ENCODE assay signal across 23 mouse cellular contexts in the genomic region with DNA sequence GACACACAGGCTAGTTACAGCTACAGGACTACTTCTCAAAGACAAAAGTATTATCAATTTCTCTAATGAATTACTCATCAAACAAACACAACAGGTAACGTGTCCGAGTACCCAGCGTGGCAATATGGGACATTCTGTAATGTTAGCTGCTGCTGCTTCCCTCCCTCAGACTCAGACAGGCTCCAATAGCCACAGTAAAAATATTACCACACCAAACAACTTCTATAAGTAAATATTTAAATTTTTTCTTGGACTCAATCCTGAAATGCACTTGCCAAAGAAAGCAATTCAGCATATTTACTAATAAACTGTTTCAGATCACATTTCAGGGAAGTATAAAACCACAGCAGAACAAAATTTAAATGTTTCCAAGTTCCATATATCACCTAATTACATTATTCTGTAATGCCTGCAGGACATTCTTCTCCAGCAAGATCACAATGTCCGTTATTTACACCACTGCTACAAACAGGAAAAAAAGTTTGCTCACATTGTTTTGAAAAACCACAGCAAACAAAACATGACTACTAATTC. TPM values are rescaled to one million over a fixed set of nuclear protein-coding genes. Genes with fewer than 3 reads are reported as not detected.
DNase-seq lines count a peak whose midpoint lies in the region; ATAC-seq lines count a peak whose summit lies in the region.
"Had no signal": no experiment of that assay in that cellular context is flagged by ENCODE, and none has a peak within 500 bp of the region (broad histone marks: within the 10 kb centered on the region; RNA-seq: fewer than 3 reads in every experiment).

No protein-coding gene starts in this region.

- 0 out of 2 replicates have a peak overlapping the region, but pooled peaks have one; percentile 11 for H3K27ac ChIP-seq in kidney, embryonic 15.5 days
- H3K27ac ChIP-seq in lung, embryonic 15.5 days: peak overlapping the region; percentile 49
- H3K27ac ChIP-seq in embryonic facial prominence, embryonic 14.5 days (replicated peaks; ENCODE audit: low read depth, low read length): no peak overlapping the region
- H3K27ac ChIP-seq: embryonic facial prominence, embryonic 12.5 days; forebrain, embryonic 10.5 days; gastrocnemius, adult 2 months; heart, embryonic 13.5 days; hindbrain, embryonic 12.5 days had no signal

- WGBS in kidney, embryonic 15.5 days: 48% methylated on average over 4 of the region's 4 CpGs
- 37% methylated on average over 4 of the region's 4 CpGs for WGBS in lung, embryonic 15.5 days
- WGBS in embryonic facial prominence, embryonic 14.5 days: 49% methylated on average over 4 of the region's 4 CpGs

- no peak for DNase-seq in kidney, adult 9 months
- DNase-seq in lung, postnatal 36 days: no peak
- DNase-seq in embryonic facial prominence, embryonic 14.5 days (ENCODE audit: low spot score): peak; percentile 46
- no peak for DNase-seq in c-Kit-positive CD71-positive TER-119-positive erythroid progenitor cells, embryonic 14.5 days (ENCODE audit: low spot score)
- DNase-seq: adrenal gland, adult 8-10 months; adrenal gland, postnatal 36 days; cerebellum, adult 11 months; cerebellum, adult 8-10 months; cerebellum, postnatal 14 days; embryo, embryonic 11 days; gastrocnemius, adult 2 months; gastrocnemius, postnatal 25 days; heart, postnatal 36 days had no signal

- no peak overlapping the region for H3K9ac ChIP-seq in kidney, embryonic 15.5 days
- H3K9ac ChIP-seq in lung, embryonic 15.5 days: no peak overlapping the region
- H3K9ac ChIP-seq in embryonic facial prominence, embryonic 14.5 days (ENCODE audit: low read depth, low read length): no peak overlapping the region
- H3K9ac ChIP-seq: embryonic facial prominence, embryonic 12.5 days; heart, embryonic 13.5 days; hindbrain, embryonic 12.5 days had no signal

- no peak overlapping the region for H3K4me3 ChIP-seq in kidney, embryonic 15.5 days (replicated peaks)
- no peak overlapping the region for H3K4me3 ChIP-seq in lung, embryonic 15.5 days
- H3K4me3 ChIP-seq in embryonic facial prominence, embryonic 14.5 days (ENCODE audit: low read depth, low read length): no peak overlapping the region
- H3K4me3 ChIP-seq: embryonic facial prominence, embryonic 12.5 days; erythroblast, embryonic 14.5 days; forebrain, embryonic 10.5 days; gastrocnemius, adult 2 months; heart, embryonic 13.5 days; hindbrain, embryonic 12.5 days had no signal

- no peaks in the 10 kb centered on the region for H3K36me3 ChIP-seq in kidney, embryonic 15.5 days
- H3K36me3 ChIP-seq in lung, embryonic 15.5 days: no peaks in the 10 kb centered on the region
- no peaks in the 10 kb centered on the region for H3K36me3 ChIP-seq in embryonic facial prominence, embryonic 14.5 days (ENCODE audit: control insufficient read depth, insufficient read depth, low read length)
- H3K36me3 ChIP-seq: embryonic facial prominence, embryonic 12.5 days; forebrain, embryonic 10.5 days; heart, embryonic 13.5 days; hindbrain, embryonic 12.5 days had no signal

- H3K4me2 ChIP-seq in kidney, embryonic 15.5 days: no peak overlapping the region
- no peak overlapping the region for H3K4me2 ChIP-seq in lung, embryonic 15.5 days
- no peak overlapping the region for H3K4me2 ChIP-seq in embryonic facial prominence, embryonic 14.5 days (ENCODE audit: low read depth, low read length)
- H3K4me2 ChIP-seq: embryonic facial prominence, embryonic 12.5 days; heart, embryonic 13.5 days; hindbrain, embryonic 12.5 days had no signal

- H3K9me3 ChIP-seq in kidney, embryonic 15.5 days (replicated peaks): no peaks in the 10 kb centered on the region
- no peaks in the 10 kb centered on the region for H3K9me3 ChIP-seq in lung, embryonic 15.5 days
- no peaks in the 10 kb centered on the region for H3K9me3 ChIP-seq in embryonic facial prominence, embryonic 14.5 days (ENCODE audit: control insufficient read depth, low read length)
- H3K9me3 ChIP-seq: embryonic facial prominence, embryonic 12.5 days; forebrain, embryonic 10.5 days; heart, embryonic 13.5 days; hindbrain, embryonic 12.5 days had no signal

- H3K4me1 ChIP-seq in kidney, embryonic 15.5 days: peaks cover 21% of the 10 kb centered on the region
- peaks cover 26% of the 10 kb centered on the region for H3K4me1 ChIP-seq in lung, embryonic 15.5 days
- peaks cover 18% of the 10 kb centered on the region for H3K4me1 ChIP-seq in embryonic facial prominence, embryonic 14.5 days (ENCODE audit: control insufficient read depth, insufficient read depth, low read length)
- H3K4me1 ChIP-seq: hindbrain, embryonic 12.5 days had no signal

- H3K27me3 ChIP-seq in kidney, embryonic 15.5 days: no peaks in the 10 kb centered on the region
- H3K27me3 ChIP-seq in lung, embryonic 15.5 days: no peaks in the 10 kb centered on the region
- H3K27me3 ChIP-seq in embryonic facial prominence, embryonic 14.5 days (replicated peaks; ENCODE audit: control insufficient read depth, insufficient read depth, low read length): no peaks in the 10 kb centered on the region
- H3K27me3 ChIP-seq: embryonic facial prominence, embryonic 12.5 days; heart, embryonic 13.5 days; hindbrain, embryonic 12.5 days had no signal

- no peak for ATAC-seq in kidney, embryonic 15.5 days (replicated peaks; ENCODE audit: low FRiP score)
- no peak for ATAC-seq in lung, embryonic 15.5 days (ENCODE audit: borderline replicate concordance, extremely low read depth, low FRiP score, low TSS enrichment)
- no peak for ATAC-seq in embryonic facial prominence, embryonic 14.5 days (ENCODE audit: low read depth)
- ATAC-seq: forebrain, embryonic 14.5 days; hindbrain, embryonic 16.5 days had no signal

RNA-seq across cellular contexts. Expression of a gene that starts 10.6 kb away (rescaled TPM):
- 522 and 595 TPM in 2 replicates for polyA plus RNA-seq in kidney, embryonic 15.5 days (2015; fragmentation: Nextera tagmentation; extraction: Ambion mirVana)
- polyA plus RNA-seq in lung, embryonic 15.5 days (2015; fragmentation: Nextera tagmentation; extraction: Ambion mirVana): 517 and 528 TPM in 2 replicates
- 468 and 555 TPM in 2 replicates for polyA plus RNA-seq in embryonic facial prominence, embryonic 14.5 days (2014; fragmentation: Nextera tagmentation; extraction: Ambion mirVana)

RNA-seq across cellular contexts. Expression of a gene that starts 27.6 kb away (rescaled TPM):
- polyA plus RNA-seq in kidney, embryonic 15.5 days (2015; fragmentation: Nextera tagmentation; extraction: Ambion mirVana): 28.4 and 35.7 TPM in 2 replicates
- 61.2 and 61.4 TPM in 2 replicates for polyA plus RNA-seq in lung, embryonic 15.5 days (2015; fragmentation: Nextera tagmentation; extraction: Ambion mirVana)
- polyA plus RNA-seq in embryonic facial prominence, embryonic 14.5 days (2014; fragmentation: Nextera tagmentation; extraction: Ambion mirVana): 124 and 133 TPM in 2 replicates

RNA-seq across cellular contexts. Expression of a gene that starts 45.0 kb away (rescaled TPM):
- polyA plus RNA-seq in kidney, embryonic 15.5 days (2015; fragmentation: Nextera tagmentation; extraction: Ambion mirVana): not detected in 2 replicates
- polyA plus RNA-seq in lung, embryonic 15.5 days (2015; fragmentation: Nextera tagmentation; extraction: Ambion mirVana): not detected in 2 replicates
- polyA plus RNA-seq in embryonic facial prominence, embryonic 14.5 days (2014; fragmentation: Nextera tagmentation; extraction: Ambion mirVana): 0.17 TPM in 1 of 2 replicates, not detected in the other
- polyA plus RNA-seq: erythroblast, embryonic 14.5 days; heart, embryonic 13.5 days; heart, postnatal 0 days; hindbrain, embryonic 12.5 days had no signal
